Mouse (Mus musculus): ENCODE results near the gene Usp22. TPM values are rescaled to one million over a fixed set of nuclear protein-coding genes. Genes with fewer than 3 reads are reported as not detected.
A peak's percentile ranks its signal among the peaks of the same experiment; 100 is the strongest.

Gene Usp22
- total RNA-seq (2012; rRNA removed) = 56.7 and 65.3 TPM in 2 replicates
- 51.9 and 54.7 TPM in 2 replicates for total RNA-seq (2014; rRNA removed)
- polyA plus RNA-seq (2012; ENCODE audit: insufficient read length, low read depth) = 38.9 and 48.1 TPM in 2 replicates

GRCm38 (mm10) chr11:61174821-61175658 is at the start of gene Usp22:
Gene Usp22, minus strand, starts transcription at chr11:61175055.
- H3K79me2 ChIP-seq (replicated peaks; ENCODE audit: control insufficient read depth, extremely low read depth, insufficient read depth, poor library complexity, severe bottlenecking) = peaks cover 36% of the 10 kb centered on the region
- TF ChIP-seq PAX5 (IDR thresholded peaks at IDR 0.05; ENCODE audit: low read length) = no peak
- peak; percentile 90 for TF ChIP-seq NRF1 (IDR thresholded peaks at IDR 0.05; ENCODE audit: low read depth, low read length)
- TF ChIP-seq USF2 (conservative IDR thresholded peaks at IDR 0.05; ENCODE audit: low read depth, low read length) = no peak
- TF ChIP-seq ZC3H11A (IDR thresholded peaks at IDR 0.05; ENCODE audit: low read depth, low read length) = no peak
- TF ChIP-seq MAZ (IDR thresholded peaks at IDR 0.05; ENCODE audit: low read depth, low read length) = no peak
- peak; percentile 84 for TF ChIP-seq POLR2A (IDR thresholded peaks at IDR 0.05; ENCODE audit: low read depth, low read length)
- TF ChIP-seq POLR2AphosphoS2 (IDR thresholded peaks at IDR 0.05; ENCODE audit: low read depth, low read length) = peak; percentile 68; the same call in 1 of the 2 replicates
- TF ChIP-seq MAFK (IDR thresholded peaks at IDR 0.05; ENCODE audit: insufficient replicate concordance, low read length) = no peak
- peak; percentile 71 for TF ChIP-seq ZMIZ1 (IDR thresholded peaks at IDR 0.05; ENCODE audit: low read depth, low read length)
- TF ChIP-seq JUN (IDR thresholded peaks at IDR 0.05; ENCODE audit: insufficient read depth, low read depth, low read length) = peak; percentile 63
- TF ChIP-seq NELFE (IDR thresholded peaks at IDR 0.05; ENCODE audit: low read depth, low read length) = peak; percentile 84
- TF ChIP-seq MYC (IDR thresholded peaks at IDR 0.05; ENCODE audit: low read depth, low read length) = peak; percentile 43; the same call in 1 of the 2 replicates
- TF ChIP-seq BHLHE40 (IDR thresholded peaks at IDR 0.05; ENCODE audit: low read depth, low read length) = peak; percentile 79
- peak; percentile 87 for TF ChIP-seq CHD2 (IDR thresholded peaks at IDR 0.05; ENCODE audit: low read length)
- TF ChIP-seq RAD21 (IDR thresholded peaks at IDR 0.05; ENCODE audit: low read depth, low read length) = no peak
- TF ChIP-seq MAX (IDR thresholded peaks at IDR 0.05; ENCODE audit: low read length) = peak; percentile 81
- peak; percentile 89; the same call in 1 of the 2 replicates for TF ChIP-seq MXI1 (IDR thresholded peaks at IDR 0.05; ENCODE audit: low read depth, low read length)
- no peak for TF ChIP-seq EP300 (IDR thresholded peaks at IDR 0.05; ENCODE audit: low read length)
- TF ChIP-seq USF1 (IDR thresholded peaks at IDR 0.05; ENCODE audit: low read depth, low read length) = no peak
- TF ChIP-seq ZKSCAN1 (IDR thresholded peaks at IDR 0.05; ENCODE audit: borderline replicate concordance, low read depth, low read length) = no peak
- TF ChIP-seq ETS1 (conservative IDR thresholded peaks at IDR 0.05; ENCODE audit: low read depth, low read length) = no peak; the same call in 1 of the 2 replicates
- TF ChIP-seq IRF4 (IDR thresholded peaks at IDR 0.05; ENCODE audit: low read depth, low read length) = 0 out of 2 replicates have a peak, but pooled peaks have one; percentile 7
- TF ChIP-seq SIN3A (IDR thresholded peaks at IDR 0.05; ENCODE audit: low read length) = peak; percentile 96
- no peak for TF ChIP-seq ZNF384 (IDR thresholded peaks at IDR 0.05; ENCODE audit: low read depth, low read length)
- no peak for TF ChIP-seq KAT2A (IDR thresholded peaks at IDR 0.05; ENCODE audit: insufficient replicate concordance, low read length)
- no peak for TF ChIP-seq GABPA (IDR thresholded peaks at IDR 0.05; ENCODE audit: insufficient replicate concordance, low read depth, low read length)
- TF ChIP-seq JUND (conservative IDR thresholded peaks at IDR 0.05; ENCODE audit: low read depth, low read length) = no peak; the same call in 1 of the 2 replicates
- 0 out of 2 replicates have a peak, but pooled peaks have one; percentile 71 for TF ChIP-seq TBP (conservative IDR thresholded peaks at IDR 0.05; ENCODE audit: low read depth, low read length)
- peak; percentile 31; the same call in 1 of the 2 replicates for TF ChIP-seq ELF1 (IDR thresholded peaks at IDR 0.05; ENCODE audit: low read depth, low read length)
- peak; percentile 47; the same call in 1 of the 2 replicates for TF ChIP-seq MEF2A (IDR thresholded peaks at IDR 0.05; ENCODE audit: borderline replicate concordance, low read depth, low read length)
- peak; percentile 62 for TF ChIP-seq TCF12 (IDR thresholded peaks at IDR 0.05; ENCODE audit: low read depth, low read length)
- no peak for TF ChIP-seq RCOR1 (conservative IDR thresholded peaks at IDR 0.05; ENCODE audit: low read depth, low read length)
- TF ChIP-seq E2F4 (IDR thresholded peaks at IDR 0.05; ENCODE audit: insufficient replicate concordance, low read depth, low read length) = no peak
- TF ChIP-seq CTCF (conservative IDR thresholded peaks at IDR 0.05 in 1 of 2, IDR thresholded peaks at IDR 0.05 in 1 of 2; ENCODE audit: low read depth in 2 of 2, low read length in 2 of 2) = no peak
- TF ChIP-seq HCFC1 (IDR thresholded peaks at IDR 0.05; ENCODE audit: low read depth, low read length) = peak; percentile 54
- TF ChIP-seq UBTF (IDR thresholded peaks at IDR 0.05; ENCODE audit: low read depth, low read length) = no peak
- TF ChIP-seq SMC3 (IDR thresholded peaks at IDR 0.05; ENCODE audit: low read depth, low read length) = no peak; the same call in 1 of the 2 replicates
- TF ChIP-seq CHD1 (IDR thresholded peaks at IDR 0.05; ENCODE audit: low read depth, low read length) = no peak
- peak within 1 kb of the TSS; percentile 92 to 97 (median 96) for H3K4me3 ChIP-seq (replicated peaks in 1 of 3; ENCODE audit: low read depth in 2 of 3, low read length in 2 of 3, poor library complexity in 1 of 3)
- H3K4me2 ChIP-seq (ENCODE audit: insufficient read depth, low read depth, poor library complexity, severe bottlenecking) = peak within 1 kb of the TSS; percentile 91
- peak within 1 kb of the TSS; percentile 75 for H3K9ac ChIP-seq (ENCODE audit: insufficient read depth, low read depth)
- peak within 1 kb of the TSS; percentile 63 for H3K27ac ChIP-seq (ENCODE audit: insufficient read depth, low read depth)
- peaks cover 9 to 43% of the 10 kb centered on the region in 2 experiments for H3K4me1 ChIP-seq (ENCODE audit: control insufficient read depth in 1 of 2, insufficient read depth in 2 of 2)
- dilution Hi-C loops (cut with MboI; ENCODE audit: extremely low pct_ligation_motif_present, extremely low pct_unique_long_range_greater_than_20kb, low sequenced_read_pairs) = no loop called here
- peaks cover 0 to 22% of the 10 kb centered on the region in 2 experiments for H3K36me3 ChIP-seq (replicated peaks in 1 of 2; ENCODE audit: control insufficient read depth in 1 of 2, insufficient read depth in 1 of 2, low read length in 1 of 2)
- H3K27me3 ChIP-seq (replicated peaks) = no peaks in the 10 kb centered on the region
- no peaks in the 10 kb centered on the region for H3K9me3 ChIP-seq (replicated peaks; ENCODE audit: low read length)
- DNase-seq (ENCODE audit: extremely low read depth) = peak; percentile 100
- in situ Hi-C loops (cut with MboI; ENCODE audit: low pct_ligation_motif_present, low pct_unique_long_range_greater_than_20kb, low sequenced_read_pairs) = no loop called here

Measured in CH12.LX (cell line).